Mouse (Mus musculus): ENCODE data around the gene Pdk3. TPM values are rescaled to one million over a fixed set of nuclear protein-coding genes. Genes with fewer than 3 reads are reported as not detected.
A peak's percentile ranks its signal among the peaks of the same experiment; 100 is the strongest.

Pdk3 gene
- 15.8 and 16.8 TPM in 2 replicates for total RNA-seq (2017)

GRCm38 (mm10) chrX:93831561-93832336, at the start of gene Pdk3:
Pdk3 (minus strand) TSS chrX:93832201.
- ATAC-seq (ENCODE audit: extremely low read depth, insufficient number of reproducible peaks, low FRiP score, poor library complexity, severe bottlenecking) = peak; percentile 84

GRCm38 (mm10) chrX:93877634-93878016, 45.6 kb upstream of the Pdk3 start:
- no peak for ATAC-seq (ENCODE audit: extremely low read depth, insufficient number of reproducible peaks, low FRiP score, poor library complexity, severe bottlenecking)

- no peak for ATAC-seq (ENCODE audit: extremely low read depth, insufficient number of reproducible peaks, low FRiP score, poor library complexity, severe bottlenecking)
Measured at GRCm38 (mm10) chrX:93876981-93877633, 45.1 kb upstream of the Pdk3 start.

GRCm38 (mm10) chrX:93863393-93863792, 31.4 kb upstream of the Pdk3 start:
- no peak for ATAC-seq (ENCODE audit: extremely low read depth, insufficient number of reproducible peaks, low FRiP score, poor library complexity, severe bottlenecking)

- 0 out of 2 replicates have a peak, but pooled peaks have one; percentile 46 for ATAC-seq (ENCODE audit: extremely low read depth, insufficient number of reproducible peaks, low FRiP score, poor library complexity, severe bottlenecking)
Measured at GRCm38 (mm10) chrX:93862525-93863086, 30.6 kb upstream of the Pdk3 start.

- no peak for ATAC-seq (ENCODE audit: extremely low read depth, insufficient number of reproducible peaks, low FRiP score, poor library complexity, severe bottlenecking)
Measured at GRCm38 (mm10) chrX:93857756-93858155, 25.8 kb upstream of the Pdk3 start.

- no peak for ATAC-seq (ENCODE audit: extremely low read depth, insufficient number of reproducible peaks, low FRiP score, poor library complexity, severe bottlenecking)
Measured at GRCm38 (mm10) chrX:93832337-93832884, 410 bp upstream of the Pdk3 start.

GRCm38 (mm10) chrX:93825787-93826186, 6.2 kb downstream of the Pdk3 start:
- ATAC-seq (ENCODE audit: extremely low read depth, insufficient number of reproducible peaks, low FRiP score, poor library complexity, severe bottlenecking) = no peak

- ATAC-seq (ENCODE audit: extremely low read depth, insufficient number of reproducible peaks, low FRiP score, poor library complexity, severe bottlenecking) = no peak
Measured at GRCm38 (mm10) chrX:93808040-93808439, 24.0 kb downstream of the Pdk3 start.

GRCm38 (mm10) chrX:93793168-93793567, 38.8 kb downstream of the Pdk3 start:
- ATAC-seq (ENCODE audit: extremely low read depth, insufficient number of reproducible peaks, low FRiP score, poor library complexity, severe bottlenecking) = peak; percentile 55; the same call in 1 of the 2 replicates

GRCm38 (mm10) chrX:93789562-93789961, 42.4 kb downstream of the Pdk3 start:
- ATAC-seq (ENCODE audit: extremely low read depth, insufficient number of reproducible peaks, low FRiP score, poor library complexity, severe bottlenecking) = no peak

- ATAC-seq (ENCODE audit: extremely low read depth, insufficient number of reproducible peaks, low FRiP score, poor library complexity, severe bottlenecking) = no peak
Measured at GRCm38 (mm10) chrX:93760770-93761169, 71.2 kb downstream of the Pdk3 start.

- ATAC-seq (ENCODE audit: extremely low read depth, insufficient number of reproducible peaks, low FRiP score, poor library complexity, severe bottlenecking) = no peak
Measured at GRCm38 (mm10) chrX:93756867-93757455, 75.0 kb downstream of the Pdk3 start.

- ATAC-seq (ENCODE audit: extremely low read depth, insufficient number of reproducible peaks, low FRiP score, poor library complexity, severe bottlenecking) = no peak
Measured at GRCm38 (mm10) chrX:93755210-93755842, 76.7 kb downstream of the Pdk3 start.

- no peak for ATAC-seq (ENCODE audit: extremely low read depth, insufficient number of reproducible peaks, low FRiP score, poor library complexity, severe bottlenecking)
Measured at GRCm38 (mm10) chrX:93750566-93750965, 81.4 kb downstream of the Pdk3 start.

GRCm38 (mm10) chrX:93749165-93749564, 82.8 kb downstream of the Pdk3 start:
- ATAC-seq (ENCODE audit: extremely low read depth, insufficient number of reproducible peaks, low FRiP score, poor library complexity, severe bottlenecking) = no peak

GRCm38 (mm10) chrX:93732975-93733748, 98.8 kb downstream of the Pdk3 start:
- ATAC-seq (ENCODE audit: extremely low read depth, insufficient number of reproducible peaks, low FRiP score, poor library complexity, severe bottlenecking) = no peak

- no peak for ATAC-seq (ENCODE audit: extremely low read depth, insufficient number of reproducible peaks, low FRiP score, poor library complexity, severe bottlenecking)
Measured at GRCm38 (mm10) chrX:93732407-93732806, 99.6 kb downstream of the Pdk3 start.
